Mouse (Mus musculus): ENCODE measurements around the gene Bean1.

- no peak for TF ChIP-seq POLR2A (IDR thresholded peaks at IDR 0.05; ENCODE audit: borderline replicate concordance, control insufficient read depth, low read depth, low read length)
- TF ChIP-seq CTCF (IDR thresholded peaks at IDR 0.05; ENCODE audit: control insufficient read depth, insufficient read depth, low read length) = no peak
Measured at GRCm38 (mm10) chr8:104171050-104171620, 893 bp downstream of the Bean1 start.
